Mouse (Mus musculus) neural tube, embryonic 15.5 days (tissue): ENCODE measurements around the gene Fsip1. TPM values are rescaled to one million over a fixed set of nuclear protein-coding genes. Genes with fewer than 3 reads are reported as not detected.
A peak's percentile ranks its signal among the peaks of the same experiment; 100 is the strongest.

Experiments used
- ATAC-seq: fragments of 200-750 bp; cut with Nextera tagmentation; 2 replicates; pipeline ENCODE4 v1.8.0; 2017; ENCODE audit warnings: mild to moderate bottlenecking, moderate TSS enrichment, moderate library complexity; ENCODE audit not compliant: low FRiP score
- H3K27ac ChIP-seq: fragments of 300-500 bp; sonication (generic); replicated peaks from 2 replicates; pipeline ENCODE4 v1.5.1; 2015; ENCODE audit warnings: mild to moderate bottlenecking, inconsistent platforms
- H3K27me3 ChIP-seq: fragments of 300-500 bp; sonication (generic); replicated peaks from 2 replicates; pipeline ENCODE4 v1.6.1; 2015; ENCODE audit warnings: inconsistent platforms
- H3K36me3 ChIP-seq: fragments of 300-500 bp; sonication (generic); 2 replicates; pipeline ENCODE4 v1.6.1; 2015; ENCODE audit warnings: inconsistent platforms
- H3K4me1 ChIP-seq: fragments of 300-500 bp; sonication (generic); 2 replicates; pipeline ENCODE4 v1.6.1; 2015; ENCODE audit warnings: inconsistent platforms
- H3K4me2 ChIP-seq: fragments of 300-500 bp; sonication (generic); 2 replicates; pipeline ENCODE4 v1.6.1; 2015; ENCODE audit warnings: inconsistent platforms, mild to moderate bottlenecking, moderate library complexity
- H3K4me3 ChIP-seq: fragments of 300-500 bp; sonication (generic); replicated peaks from 2 replicates; pipeline ENCODE4 v1.5.1; 2015; ENCODE audit warnings: mild to moderate bottlenecking, inconsistent platforms
- H3K9ac ChIP-seq: fragments of 300-500 bp; sonication (generic); replicated peaks from 2 replicates; pipeline ENCODE4 v1.6.1; 2015; ENCODE audit warnings: mild to moderate bottlenecking, inconsistent platforms
- H3K9me3 ChIP-seq: fragments of 300-500 bp; sonication (generic); replicated peaks from 2 replicates; pipeline ENCODE4 v1.6.1; 2016; ENCODE audit warnings: inconsistent platforms
- WGBS: fragments of 180-500 bp; shearing (Covaris S2); methylation state at CpG from one replicate; pipeline ENCODE4 v1.1.7; 2015; ENCODE audit warnings: mixed read lengths; 5-methylcytosine and 5-hydroxymethylcytosine counted together
- polyA plus RNA-seq: library from polyadenylated mRNA; unstranded; fragments of >200 nt; fragmentation: Nextera tagmentation; extraction: Ambion mirVana; gene quantifications from 2 replicates; pipeline ENCODE4 v1.2.1, GENCODE M21; 2015

The Fsip1 gene
- polyA plus RNA-seq, 1 experiment from 2014 or later: 2.3 TPM

GRCm38 (mm10) chr2:118112438-118112837 lies 144.3 kb downstream of the Fsip1 start:
- Histone ChIP-seq H3K9me3 (no peaks in the 10 kb centered on the region), H3K4me2 (peak overlapping the region; percentile 97), H3K27me3 (peaks cover 10% of the 10 kb centered on the region), H3K27ac (no peak overlapping the region), H3K4me1 (peaks cover 46% of the 10 kb centered on the region), H3K36me3 (no peaks in the 10 kb centered on the region), H3K9ac (no peak overlapping the region), H3K4me3 (peak overlapping the region; percentile 43)
- ATAC-seq: no peak
- 27% methylated on average over 5 of the region's 5 CpGs for WGBS

DNA sequence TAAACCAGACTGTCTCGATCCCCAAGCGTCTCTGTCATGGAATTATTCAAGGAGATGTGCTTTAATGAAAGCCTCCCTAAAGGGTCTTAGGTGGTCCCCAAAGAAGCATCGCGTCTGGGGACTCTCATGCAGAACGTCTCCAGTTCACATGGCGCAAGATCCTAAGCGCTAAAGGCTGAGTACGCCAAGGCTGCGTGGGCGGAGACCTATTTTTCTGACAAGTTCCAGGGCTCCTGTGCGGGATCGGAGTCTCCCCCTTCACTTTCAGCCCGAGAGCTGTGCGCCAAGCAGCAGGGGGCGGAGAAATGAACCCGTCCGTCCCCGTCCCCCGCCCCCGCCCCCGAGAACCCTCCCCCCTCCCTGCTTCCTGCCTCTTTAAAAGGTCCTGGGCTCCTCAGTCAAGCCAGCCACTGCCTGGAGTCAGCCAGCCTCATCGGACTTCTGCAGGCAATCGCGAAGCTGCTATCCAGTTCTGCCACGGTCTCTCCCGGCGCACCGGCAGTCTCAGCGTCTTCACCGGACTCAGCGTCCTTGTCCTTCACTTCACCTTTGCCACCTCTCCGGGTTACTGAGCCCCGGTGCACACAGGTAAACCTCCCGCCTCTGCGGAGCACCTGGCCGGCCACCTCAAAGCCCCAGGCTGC lies 145.2 kb downstream of the Fsip1 start, which contains the start of gene Thbs1:
Thbs1 (plus strand) TSS at position 389 of the 644 bp plus-strand sequence.
- H3K4me2 ChIP-seq: peak within 1 kb of the TSS; percentile 97
- H3K9ac ChIP-seq: peak within 1 kb of the TSS; percentile 61
- H3K4me1 ChIP-seq: peaks cover 42% of the 10 kb centered on the region
- H3K9me3 ChIP-seq: no peaks in the 10 kb centered on the region
- H3K27ac ChIP-seq: peak within 1 kb of the TSS; percentile 28
- peak within 1 kb of the TSS; percentile 43 for H3K4me3 ChIP-seq
- under 1% methylated on average over 36 of the region's 36 CpGs for WGBS
- H3K36me3 ChIP-seq: no peaks in the 10 kb centered on the region
- peaks cover 10% of the 10 kb centered on the region for H3K27me3 ChIP-seq
- ATAC-seq: peak; percentile 72

GRCm38 (mm10) chr2:118111116-118111487 lies 145.7 kb downstream of the Fsip1 start:
- peaks cover 39% of the 10 kb centered on the region for H3K4me1 ChIP-seq
- H3K9ac ChIP-seq: peak overlapping the region; percentile 61
- peaks cover 10% of the 10 kb centered on the region for H3K27me3 ChIP-seq
- no peaks in the 10 kb centered on the region for H3K36me3 ChIP-seq
- no peaks in the 10 kb centered on the region for H3K9me3 ChIP-seq
- peak overlapping the region; percentile 97 for H3K4me2 ChIP-seq
- peak; percentile 78 for ATAC-seq
- H3K27ac ChIP-seq: peak overlapping the region; percentile 28
- peak overlapping the region; percentile 43 for H3K4me3 ChIP-seq
- 0% methylated on average over 16 of the region's 16 CpGs for WGBS

DNA sequence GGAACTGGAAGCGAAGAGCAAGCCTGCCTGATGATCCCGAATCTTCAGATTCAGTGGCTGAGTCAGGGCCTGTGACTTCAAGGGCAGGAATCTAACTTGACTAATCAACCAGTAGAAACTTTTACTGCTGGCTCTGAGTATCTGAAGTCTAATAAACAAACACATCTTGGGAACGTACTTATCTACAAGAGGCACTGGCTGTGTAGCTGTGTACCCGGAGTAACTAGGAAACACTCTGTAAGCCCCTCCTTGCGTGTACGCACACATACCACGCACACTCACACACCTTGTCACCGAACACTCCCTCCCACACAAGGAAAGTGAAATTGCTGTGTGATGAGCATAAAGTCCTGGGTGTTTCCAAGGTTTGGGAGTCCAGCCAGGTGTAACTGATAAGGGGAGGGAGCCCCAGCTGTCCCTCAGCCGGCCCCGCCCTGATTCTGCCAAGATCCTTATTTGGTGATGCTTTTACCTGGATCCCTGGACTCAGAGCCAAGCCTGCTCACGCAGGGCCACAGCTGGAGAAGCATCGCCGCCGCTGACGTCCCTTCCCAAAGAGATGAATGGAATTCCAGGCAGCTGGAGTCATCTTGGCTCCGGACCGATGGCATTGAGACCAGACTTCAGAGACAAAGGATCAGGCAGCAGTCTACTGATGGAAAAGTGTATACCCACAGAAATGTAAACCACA lies 146.4 kb downstream of the Fsip1 start:
- peak overlapping the region; percentile 97 for H3K4me2 ChIP-seq
- H3K9me3 ChIP-seq: no peaks in the 10 kb centered on the region
- peak; percentile 37; the same call in 1 of the 2 replicates for ATAC-seq
- peaks cover 32% of the 10 kb centered on the region for H3K4me1 ChIP-seq
- peaks cover 10% of the 10 kb centered on the region for H3K27me3 ChIP-seq
- H3K4me3 ChIP-seq: peak overlapping the region; percentile 43
- WGBS: 40% methylated on average over 17 of the region's 17 CpGs
- peak overlapping the region; percentile 8; the same call in 1 of the 2 replicates for H3K9ac ChIP-seq
- H3K36me3 ChIP-seq: no peaks in the 10 kb centered on the region
- no peak overlapping the region for H3K27ac ChIP-seq

DNA sequence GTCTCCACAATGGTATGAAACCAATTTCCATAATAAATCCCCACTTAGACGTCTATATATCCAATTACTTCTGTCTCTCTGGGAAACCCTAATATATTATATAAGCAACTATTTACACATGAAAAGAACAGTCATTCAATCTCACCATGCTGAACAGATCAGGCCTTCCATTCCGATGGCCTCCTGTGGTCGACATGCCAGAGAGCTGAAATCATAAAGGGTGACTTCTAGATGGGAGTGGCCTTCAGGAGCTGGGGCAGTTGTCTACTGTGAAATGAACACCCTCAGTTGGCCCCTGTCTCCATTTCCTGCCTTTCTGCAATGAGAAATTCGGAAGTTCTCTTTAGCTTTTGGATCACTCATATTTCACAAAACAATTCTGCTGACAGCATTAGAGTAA lies 154.6 kb downstream of the Fsip1 start:
- Histone ChIP-seq H3K4me2 (no peak overlapping the region), H3K4me1 (no peaks in the 10 kb centered on the region), H3K27ac (no peak overlapping the region), H3K9ac (no peak overlapping the region), H3K4me3 (no peak overlapping the region), H3K9me3 (no peaks in the 10 kb centered on the region), H3K27me3 (no peaks in the 10 kb centered on the region), H3K36me3 (no peaks in the 10 kb centered on the region)
- 44% methylated on average over 4 of the region's 4 CpGs for WGBS
- no peak for ATAC-seq

- no peaks in the 10 kb centered on the region for H3K27me3 ChIP-seq
- no peaks in the 10 kb centered on the region for H3K36me3 ChIP-seq
- ATAC-seq: no peak
- no peak overlapping the region for H3K27ac ChIP-seq
- no peaks in the 10 kb centered on the region for H3K4me1 ChIP-seq
- H3K9me3 ChIP-seq: no peaks in the 10 kb centered on the region
- no peak overlapping the region for H3K9ac ChIP-seq
- H3K4me3 ChIP-seq: no peak overlapping the region
- no peak overlapping the region for H3K4me2 ChIP-seq
- 66% methylated on average over 4 of the region's 4 CpGs for WGBS
Observed at GRCm38 (mm10) chr2:118099104-118099503, 157.7 kb downstream of the Fsip1 start.

- Histone ChIP-seq H3K4me2 (no peak overlapping the region), H3K4me1 (no peaks in the 10 kb centered on the region), H3K36me3 (no peaks in the 10 kb centered on the region), H3K9me3 (no peaks in the 10 kb centered on the region), H3K4me3 (no peak overlapping the region), H3K9ac (no peak overlapping the region), H3K27me3 (no peaks in the 10 kb centered on the region), H3K27ac (no peak overlapping the region)
- WGBS: 91% methylated on average over 5 of the region's 5 CpGs
- ATAC-seq: no peak
Observed at GRCm38 (mm10) chr2:118091226-118091625, 165.5 kb downstream of the Fsip1 start.

- Histone ChIP-seq H3K9ac (no peak overlapping the region), H3K9me3 (no peaks in the 10 kb centered on the region), H3K4me2 (no peak overlapping the region), H3K36me3 (no peaks in the 10 kb centered on the region), H3K27me3 (no peaks in the 10 kb centered on the region), H3K27ac (no peak overlapping the region), H3K4me1 (no peaks in the 10 kb centered on the region), H3K4me3 (no peak overlapping the region)
- no peak for ATAC-seq
- WGBS: 70% methylated on average over 10 of the region's 10 CpGs
Observed at GRCm38 (mm10) chr2:118087044-118087726, 169.6 kb downstream of the Fsip1 start.

DNA sequence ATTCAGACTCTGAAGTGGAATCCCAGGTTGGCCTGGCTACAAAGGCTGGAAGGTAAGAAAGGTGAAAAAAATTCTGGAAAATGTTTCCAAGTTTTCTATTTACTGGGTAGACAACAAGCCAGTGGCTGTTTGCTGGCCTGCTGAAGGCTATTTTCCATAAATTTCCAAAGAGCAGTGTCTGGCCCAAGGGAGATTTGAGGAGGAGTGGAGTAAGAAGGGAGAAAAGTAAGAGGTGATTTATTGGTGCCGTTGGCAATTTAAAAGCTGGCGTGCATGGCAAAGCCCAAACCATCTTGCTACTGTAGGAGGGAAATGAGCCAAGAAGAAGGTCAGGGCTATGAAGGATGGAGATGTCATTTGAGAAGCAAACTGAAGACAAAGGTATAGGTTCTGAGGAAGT lies 171.1 kb downstream of the Fsip1 start:
- Histone ChIP-seq H3K4me3 (no peak overlapping the region), H3K4me1 (no peaks in the 10 kb centered on the region), H3K9me3 (no peaks in the 10 kb centered on the region), H3K27me3 (no peaks in the 10 kb centered on the region), H3K36me3 (no peaks in the 10 kb centered on the region), H3K4me2 (no peak overlapping the region), H3K27ac (no peak overlapping the region), H3K9ac (no peak overlapping the region)
- no peak for ATAC-seq
- WGBS: 79% methylated on average over 2 of the region's 2 CpGs

DNA sequence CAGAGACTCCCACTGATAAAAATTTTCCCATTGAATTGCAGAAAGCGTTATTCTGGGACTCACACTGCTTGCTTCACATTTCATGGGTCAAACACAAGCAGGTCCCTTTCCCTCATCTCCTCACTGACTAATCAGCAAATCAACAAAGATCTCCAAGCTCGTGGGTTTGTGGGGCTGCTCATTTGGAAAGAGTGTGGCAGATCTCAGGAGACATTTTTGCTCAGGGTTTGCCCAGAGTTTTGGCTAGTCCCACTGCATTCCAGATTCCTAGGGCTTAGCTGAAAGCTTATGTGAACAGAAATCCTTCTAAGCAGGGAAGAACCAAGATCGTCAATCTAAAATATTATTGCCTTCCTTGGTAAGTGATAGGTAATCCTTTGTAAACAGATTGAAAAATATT lies 172.1 kb downstream of the Fsip1 start:
- no peak for ATAC-seq
- H3K4me1 ChIP-seq: no peaks in the 10 kb centered on the region
- WGBS: 83% methylated on average over 3 of the region's 3 CpGs

DNA sequence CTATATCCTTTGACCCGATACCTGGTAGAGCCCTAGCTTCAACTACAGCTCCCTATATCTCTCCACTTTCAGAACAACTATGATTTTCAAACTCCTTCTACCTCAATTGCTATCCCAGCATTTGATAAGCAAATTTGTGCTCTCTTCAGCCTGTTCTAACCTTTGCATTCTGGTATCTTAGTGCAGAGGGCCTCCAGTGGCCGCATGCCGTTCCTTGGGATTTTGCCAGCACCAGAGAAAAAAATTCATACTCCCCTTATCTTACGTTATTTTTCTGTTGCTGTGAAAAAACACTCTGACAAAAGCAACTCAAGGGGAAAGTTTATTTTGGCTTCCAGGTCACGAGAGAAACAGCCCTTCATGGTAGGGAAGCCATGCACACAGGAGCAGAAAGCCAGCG lies 173.1 kb downstream of the Fsip1 start:
- Histone ChIP-seq H3K9ac (no peak overlapping the region), H3K27ac (no peak overlapping the region), H3K27me3 (no peaks in the 10 kb centered on the region), H3K4me2 (no peak overlapping the region), H3K9me3 (no peaks in the 10 kb centered on the region), H3K4me3 (no peak overlapping the region), H3K36me3 (no peaks in the 10 kb centered on the region), H3K4me1 (no peaks in the 10 kb centered on the region)
- 92% methylated on average over 6 of the region's 6 CpGs for WGBS
- ATAC-seq: no peak

More for the DNA sequence above, 172.1 kb downstream of the Fsip1 start:
- Histone ChIP-seq H3K9me3 (no peaks in the 10 kb centered on the region), H3K4me3 (no peak overlapping the region), H3K9ac (no peak overlapping the region), H3K36me3 (no peaks in the 10 kb centered on the region), H3K4me2 (no peak overlapping the region), H3K27ac (no peak overlapping the region), H3K27me3 (no peaks in the 10 kb centered on the region)

GRCm38 (mm10) chr2:118081581-118081980 lies 175.2 kb downstream of the Fsip1 start:
- Histone ChIP-seq H3K9ac (no peak overlapping the region), H3K9me3 (no peaks in the 10 kb centered on the region), H3K27ac (no peak overlapping the region), H3K4me2 (no peak overlapping the region), H3K36me3 (no peaks in the 10 kb centered on the region), H3K4me3 (no peak overlapping the region), H3K4me1 (no peaks in the 10 kb centered on the region), H3K27me3 (no peaks in the 10 kb centered on the region)
- WGBS: 84% methylated on average over 5 of the region's 5 CpGs
- no peak for ATAC-seq
